Comparison of ENCODE assay signal across 23 mouse cellular contexts in the genomic region with DNA sequence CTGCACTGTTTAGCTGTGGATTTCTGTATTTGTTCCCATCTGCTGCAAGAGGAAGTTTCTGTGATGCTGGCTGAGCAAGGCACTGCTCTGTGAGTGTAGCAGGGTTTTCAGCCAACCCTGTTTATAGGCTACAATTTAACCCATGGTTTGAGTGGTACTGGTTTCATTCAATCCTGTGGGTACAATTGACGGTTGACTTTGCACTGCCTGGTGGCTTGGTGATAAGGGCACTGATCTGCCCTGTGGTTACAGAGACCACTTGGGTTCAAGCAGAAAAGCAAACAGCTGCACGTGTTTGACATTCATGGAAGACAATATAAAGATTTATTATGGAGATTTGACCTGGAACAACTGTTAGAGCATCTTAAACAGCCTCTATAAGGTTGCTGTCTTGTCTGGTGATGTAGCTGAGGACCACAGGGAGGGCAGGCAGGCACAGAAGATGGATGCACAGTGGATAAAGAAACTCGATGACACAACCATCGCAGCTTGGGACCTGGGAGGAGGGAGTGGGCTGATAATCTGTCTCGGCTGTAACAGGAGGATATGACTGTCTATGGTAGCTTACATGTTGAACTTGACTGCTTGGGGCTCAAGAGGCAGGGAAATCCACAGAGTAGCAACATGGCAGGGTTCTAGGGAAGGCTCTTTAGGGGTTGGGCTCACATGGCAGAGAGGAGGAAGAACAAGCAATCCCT. TPM values are rescaled to one million over a fixed set of nuclear protein-coding genes. Genes with fewer than 3 reads are reported as not detected.
DNase-seq lines count a peak whose midpoint lies in the region; ATAC-seq and TF ChIP-seq lines count a peak whose summit lies in the region.
"Had no signal": no experiment of that assay in that cellular context is flagged by ENCODE, and none has a peak within 500 bp of the region (broad histone marks: within the 10 kb centered on the region; RNA-seq: fewer than 3 reads in every experiment).

No protein-coding gene starts in this region.

- no peak for TF ChIP-seq CTCF in MEL (IDR thresholded peaks at IDR 0.05 in 2 of 3, conservative IDR thresholded peaks at IDR 0.05 in 1 of 3; ENCODE audit: control insufficient read depth in 1 of 3, insufficient read depth in 1 of 3, low read depth in 2 of 3, low read length in 3 of 3, poor library complexity in 1 of 3, severe bottlenecking in 1 of 3)

- peaks cover 0 to 9% of the 10 kb centered on the region in 2 experiments; a peak in 2 of 4 replicates for H3K36me3 ChIP-seq in MEL (ENCODE audit: control insufficient read depth in 1 of 2, insufficient read depth in 2 of 2, low read length in 2 of 2)
- H3K36me3 ChIP-seq in liver, embryonic 13.5 days = no peaks in the 10 kb centered on the region
- H3K36me3 ChIP-seq: forebrain, embryonic 10.5 days; heart, embryonic 15.5 days; hindbrain, embryonic 10.5 days; intestine, embryonic 15.5 days; kidney, embryonic 15.5 days; midbrain, embryonic 13.5 days had no signal

- H3K27me3 ChIP-seq in MEL (ENCODE audit: control insufficient read depth in 1 of 2, insufficient read depth in 2 of 2, low read length in 2 of 2) = 0 out of 4 replicates have a peak, but pooled peaks cover 0 to 1% of the 10 kb centered on the region in 2 experiments
- no peaks in the 10 kb centered on the region for H3K27me3 ChIP-seq in liver, embryonic 13.5 days
- H3K27me3 ChIP-seq: heart, embryonic 15.5 days; intestine, embryonic 15.5 days; kidney, embryonic 15.5 days; midbrain, embryonic 13.5 days had no signal

- no peaks in the 10 kb centered on the region for H3K9me3 ChIP-seq in MEL (replicated peaks; ENCODE audit: insufficient read depth, low read length)
- H3K9me3 ChIP-seq in liver, embryonic 13.5 days (replicated peaks) = no peaks in the 10 kb centered on the region
- H3K9me3 ChIP-seq: forebrain, embryonic 10.5 days; heart, embryonic 15.5 days; hindbrain, embryonic 10.5 days; intestine, embryonic 15.5 days; kidney, embryonic 15.5 days; midbrain, embryonic 13.5 days had no signal

- no peak overlapping the region for H3K9ac ChIP-seq in MEL (ENCODE audit: control insufficient read depth, low read depth, low read length, poor library complexity, severe bottlenecking)
- no peak overlapping the region for H3K9ac ChIP-seq in liver, embryonic 13.5 days
- H3K9ac ChIP-seq: heart, embryonic 15.5 days; intestine, embryonic 15.5 days; kidney, embryonic 15.5 days; midbrain, embryonic 13.5 days had no signal

- ATAC-seq in granulocyte monocyte progenitor cell, adult 5-6 weeks (replicated peaks; ENCODE audit: poor library complexity, severe bottlenecking) = peak; percentile 12; the same call in 1 of the 2 replicates
- ATAC-seq in liver, embryonic 13.5 days (ENCODE audit: low read depth) = peak; percentile 86
- peak; percentile 76 for ATAC-seq in megakaryocyte progenitor cell, adult 5-6 weeks (replicated peaks; ENCODE audit: poor library complexity)
- ATAC-seq: forebrain, embryonic 16.5 days; hindbrain, embryonic 16.5 days; intestine, embryonic 15.5 days; midbrain, embryonic 13.5 days had no signal

- DNase-seq in MEL (ENCODE audit: low read depth, low spot score) = peak; percentile 52
- peak; percentile 13 for DNase-seq in liver, embryonic 13.5 days
- no peak for DNase-seq in embryo, embryonic 10.5 days (ENCODE audit: low spot score)
- DNase-seq in gastrocnemius, postnatal 10 days = no peak
- no peak for DNase-seq in spleen, adult 18-20 months
- DNase-seq: adrenal gland, postnatal 14 days; cerebellum, adult 9-11 months; gastrocnemius, postnatal 25 days; kidney, postnatal 36 days; retina, postnatal 1 day; right cerebral cortex, postnatal 25 days; thymus, adult 18-20 months; thymus, postnatal 36 days had no signal

- 11% methylated on average over 5 of the region's 5 CpGs for WGBS in liver, embryonic 13.5 days (ENCODE audit: insufficient replicate concordance)

- H3K27ac ChIP-seq in MEL (ENCODE audit: control insufficient read depth, low read depth, low read length) = no peak overlapping the region
- H3K27ac ChIP-seq in liver, embryonic 13.5 days = no peak overlapping the region
- H3K27ac ChIP-seq: forebrain, embryonic 10.5 days; heart, embryonic 15.5 days; hindbrain, embryonic 10.5 days; intestine, embryonic 15.5 days; kidney, embryonic 15.5 days; midbrain, embryonic 13.5 days had no signal

- no peak for TF ChIP-seq RAD21 in MEL (IDR thresholded peaks at IDR 0.05; ENCODE audit: low read depth, low read length)

- peaks cover 4 to 12% of the 10 kb centered on the region in 2 experiments; a peak in 2 of 4 replicates for H3K4me1 ChIP-seq in MEL (ENCODE audit: control insufficient read depth in 1 of 2, insufficient read depth in 2 of 2, low read length in 2 of 2)
- peaks cover 22% of the 10 kb centered on the region for H3K4me1 ChIP-seq in liver, embryonic 13.5 days (replicated peaks)
- H3K4me1 ChIP-seq: forebrain, embryonic 10.5 days; heart, embryonic 15.5 days; hindbrain, embryonic 10.5 days; intestine, embryonic 15.5 days; kidney, embryonic 15.5 days; midbrain, embryonic 13.5 days had no signal

- H3K79me2 ChIP-seq in MEL (ENCODE audit: control insufficient read depth, insufficient read depth, low read length, poor library complexity) = no peaks in the 10 kb centered on the region

- peak; percentile 54 to 88 for TF ChIP-seq EP300 in MEL (IDR thresholded peaks at IDR 0.05; ENCODE audit: low read depth in 1 of 2, low read length in 2 of 2)

- H3K4me2 ChIP-seq in liver, embryonic 13.5 days = no peak overlapping the region
- H3K4me2 ChIP-seq: heart, embryonic 15.5 days; intestine, embryonic 15.5 days; kidney, embryonic 15.5 days; midbrain, embryonic 13.5 days had no signal

- no peak for TF ChIP-seq POLR2A in MEL (IDR thresholded peaks at IDR 0.05; ENCODE audit: control insufficient read depth in 1 of 2, insufficient read depth in 1 of 2, low read depth in 1 of 2, low read length in 2 of 2, poor library complexity in 1 of 2)

- no peak overlapping the region for H3K4me3 ChIP-seq in MEL (ENCODE audit: control insufficient read depth in 1 of 2, insufficient read depth in 1 of 2, low read depth in 2 of 2, low read length in 2 of 2)
- H3K4me3 ChIP-seq in liver, embryonic 13.5 days (replicated peaks) = no peak overlapping the region
- H3K4me3 ChIP-seq: forebrain, embryonic 10.5 days; heart, embryonic 15.5 days; hindbrain, embryonic 10.5 days; intestine, embryonic 15.5 days; kidney, embryonic 15.5 days; midbrain, embryonic 13.5 days had no signal

TF ChIP-seq in MEL, 35 proteins besides CTCF, POLR2A, EP300 and RAD21 (continues in another document):
- peak; percentile 64 for TF ChIP-seq TCF12 (IDR thresholded peaks at IDR 0.05; ENCODE audit: low read depth, low read length)
- no peak for TF ChIP-seq USF1 (IDR thresholded peaks at IDR 0.05; ENCODE audit: low read depth, low read length)
- peak; percentile 58; the same call in 1 of the 2 replicates for TF ChIP-seq MYB (IDR thresholded peaks at IDR 0.05; ENCODE audit: low read depth, low read length)
- TF ChIP-seq UBTF (IDR thresholded peaks at IDR 0.05; ENCODE audit: borderline replicate concordance, insufficient read depth, low read depth, low read length) = no peak
- no peak for TF ChIP-seq JUND (IDR thresholded peaks at IDR 0.05; ENCODE audit: low read depth, low read length)
- no peak for TF ChIP-seq POLR2AphosphoS5 (IDR thresholded peaks at IDR 0.05; ENCODE audit: borderline replicate concordance, low read depth, low read length)
- no peak for TF ChIP-seq ETS1 (IDR thresholded peaks at IDR 0.05; ENCODE audit: low read depth, low read length)
- no peak for TF ChIP-seq ELF1 (IDR thresholded peaks at IDR 0.05; ENCODE audit: low read depth, low read length)
- TF ChIP-seq MAZ (IDR thresholded peaks at IDR 0.05; ENCODE audit: low read depth, low read length) = no peak
- no peak for TF ChIP-seq ZMIZ1 (IDR thresholded peaks at IDR 0.05; ENCODE audit: low read depth, low read length)
- peak; percentile 91 for TF ChIP-seq BHLHE40 (IDR thresholded peaks at IDR 0.05; ENCODE audit: borderline replicate concordance, low read depth, low read length)
- TF ChIP-seq TBP (IDR thresholded peaks at IDR 0.05; ENCODE audit: low read depth, low read length) = no peak
- TF ChIP-seq ZNF384 (IDR thresholded peaks at IDR 0.05; ENCODE audit: low read depth, low read length) = no peak
- TF ChIP-seq E2F4 (IDR thresholded peaks at IDR 0.05; ENCODE audit: borderline replicate concordance, low read depth, low read length) = no peak
- TF ChIP-seq HCFC1 (IDR thresholded peaks at IDR 0.05; ENCODE audit: low read depth, low read length) = no peak
- peak; percentile 90 for TF ChIP-seq RCOR1 (IDR thresholded peaks at IDR 0.05; ENCODE audit: low read depth, low read length)
- no peak for TF ChIP-seq ZC3H11A (IDR thresholded peaks at IDR 0.05; ENCODE audit: low read depth, low read length)
- TF ChIP-seq NELFE (IDR thresholded peaks at IDR 0.05; ENCODE audit: low read depth, low read length) = no peak
- no peak for TF ChIP-seq MAFK (IDR thresholded peaks at IDR 0.05; ENCODE audit: borderline replicate concordance, low read depth, low read length)
- no peak for TF ChIP-seq MXI1 (IDR thresholded peaks at IDR 0.05; ENCODE audit: low read depth, low read length)
- no peak for TF ChIP-seq SMC3 (IDR thresholded peaks at IDR 0.05; ENCODE audit: low read depth, low read length)

RNA-seq across cellular contexts. Expression of gene Mcub, which starts 23.6 kb away (rescaled TPM):
- total RNA-seq in MEL (2012; rRNA removed) = not detected in 2 replicates
- not detected for polyA plus RNA-seq in MEL (2012; ENCODE audit: insufficient read depth in 1 of 2, insufficient read length in 2 of 2, low read depth in 1 of 2, low replicate concordance in 2 of 2, missing spikeins in 1 of 2)
- 4.6 and 12.8 TPM in 2 replicates for total RNA-seq in granulocyte monocyte progenitor cell, adult 5-6 weeks (2014; fragmentation: Nextera tagmentation)
- 1.9 and 4.2 TPM in 2 replicates for total RNA-seq in granulocyte monocyte progenitor cell, adult 5-6 weeks (2017)
- polyA plus RNA-seq in liver, embryonic 13.5 days (2015; fragmentation: Nextera tagmentation; extraction: Ambion mirVana) = 10.0 and 10.9 TPM in 2 replicates
- total RNA-seq in megakaryocyte progenitor cell, adult 5-6 weeks (2015) = 3.3 TPM in 2 replicates
- 4.2 and 4.4 TPM in 2 replicates for total RNA-seq in megakaryocyte progenitor cell, adult 5-6 weeks (2017)
- total RNA-seq in gastrocnemius, postnatal 10 days (2021) = 1 to 10 TPM in 1 of 2 experiments, under 1 TPM in 1; 0.95 to 1.2 TPM

RNA-seq across cellular contexts. Expression of gene Casp6, which starts 45.1 kb away (rescaled TPM):
- 8.7 and 9.3 TPM in 2 replicates for total RNA-seq in MEL (2012; rRNA removed)
- 10 to 100 TPM in 1 of 2 experiments, not detected in 1; 34.2 TPM for polyA plus RNA-seq in MEL (2012; ENCODE audit: insufficient read depth in 1 of 2, insufficient read length in 2 of 2, low read depth in 1 of 2, low replicate concordance in 2 of 2, missing spikeins in 1 of 2)
- total RNA-seq in granulocyte monocyte progenitor cell, adult 5-6 weeks (2014; fragmentation: Nextera tagmentation) = 9.1 and 17.5 TPM in 2 replicates
- total RNA-seq in granulocyte monocyte progenitor cell, adult 5-6 weeks (2017) = 8.1 and 9.8 TPM in 2 replicates
- polyA plus RNA-seq in liver, embryonic 13.5 days (2015; fragmentation: Nextera tagmentation; extraction: Ambion mirVana) = 38.4 and 43.5 TPM in 2 replicates
- total RNA-seq in megakaryocyte progenitor cell, adult 5-6 weeks (2015) = 16.2 and 16.3 TPM in 2 replicates
- total RNA-seq in megakaryocyte progenitor cell, adult 5-6 weeks (2017) = 9.3 and 13.3 TPM in 2 replicates
- total RNA-seq in gastrocnemius, postnatal 10 days (2021) = 1 to 10 TPM; 5.6 to 8.2 TPM

Comparison
In these comparisons a context has a peak if more than half of its experiments do, and no peak if none do; other contexts are left out.
1. DNase-seq: peak in MEL (single experiment) and liver, embryonic 13.5 days (single experiment); none in embryo, embryonic 10.5 days (single experiment), gastrocnemius, postnatal 10 days (single experiment) and spleen, adult 18-20 months (0 of 2).
2. ATAC-seq: peak in every context shown above with its lines; median percentile 86 in liver, embryonic 13.5 days; 76 in megakaryocyte progenitor cell, adult 5-6 weeks; 12 in granulocyte monocyte progenitor cell, adult 5-6 weeks.